Mouse (Mus musculus): ENCODE data around the gene Serpina6. TPM values are rescaled to one million over a fixed set of nuclear protein-coding genes. Genes with fewer than 3 reads are reported as not detected.
"Not testable (repeated sequence)": the region's sequence is repeated elsewhere in the genome, so short reads cannot be mapped to it uniquely, and the experiment has no call there.

The Serpina6 gene
- polyA plus RNA-seq, 1 experiment from 2014 or later = 0.63 TPM

DNA sequence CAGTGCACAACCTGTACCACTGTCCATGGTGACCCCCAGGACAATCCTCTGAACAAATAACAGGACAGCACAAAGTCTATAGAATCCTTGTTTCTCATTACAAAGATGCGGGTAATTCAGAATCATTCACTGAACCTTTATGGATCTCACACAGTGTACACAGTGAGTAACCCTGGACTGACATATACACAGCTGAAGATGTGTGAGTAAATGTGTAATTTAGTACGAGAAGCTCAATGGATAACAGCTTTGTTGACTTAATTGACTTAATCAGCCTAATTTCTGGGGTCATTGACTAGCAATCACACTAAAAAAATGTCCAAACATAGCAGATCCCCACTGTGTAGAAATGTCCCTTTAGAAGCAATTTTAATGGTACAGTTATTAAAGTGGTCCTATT is 24.2 kb upstream of the Serpina6 start:
- 77% methylated on average over 2 of the region's 2 CpGs for WGBS
- H3K27me3 ChIP-seq = no peaks in the 10 kb centered on the region
- no peaks in the 10 kb centered on the region for H3K36me3 ChIP-seq
- no peak overlapping the region for H3K9ac ChIP-seq (replicated peaks)
- H3K4me3 ChIP-seq (replicated peaks) = no peak overlapping the region
- no peak overlapping the region for H3K4me2 ChIP-seq
- no peaks in the 10 kb centered on the region for H3K4me1 ChIP-seq (replicated peaks)
- no peaks in the 10 kb centered on the region for H3K9me3 ChIP-seq
- no peak overlapping the region for H3K27ac ChIP-seq
- ATAC-seq (ENCODE audit: insufficient number of reproducible peaks, insufficient read depth, low FRiP score, low TSS enrichment, low read depth) = no peak

DNA sequence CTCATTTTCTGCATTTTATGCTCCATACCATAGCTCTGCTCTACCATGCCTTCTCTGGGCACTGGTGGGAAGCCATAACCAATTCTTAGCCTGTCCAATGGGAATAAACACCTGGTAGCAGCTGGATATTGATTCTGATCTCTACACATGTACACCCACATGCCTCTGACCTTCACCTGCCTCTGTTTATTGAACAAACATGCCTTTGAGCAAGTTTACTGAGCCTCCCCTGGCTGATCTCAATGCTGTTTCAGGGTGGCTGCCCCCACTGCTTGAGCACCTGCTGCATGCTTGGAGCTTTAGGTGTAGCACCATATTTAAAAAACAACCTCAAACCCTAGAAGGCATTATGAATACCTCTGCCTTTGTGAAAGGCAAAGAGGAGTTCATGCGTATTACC is 22.8 kb upstream of the Serpina6 start:
- H3K36me3 ChIP-seq; H3K4me1 ChIP-seq (replicated peaks); H3K9me3 ChIP-seq; H3K27me3 ChIP-seq; H3K4me2 ChIP-seq; H3K27ac ChIP-seq; H3K4me3 ChIP-seq (replicated peaks); ATAC-seq (ENCODE audit: insufficient number of reproducible peaks, insufficient read depth, low FRiP score, low TSS enrichment, low read depth); H3K9ac ChIP-seq (replicated peaks): not testable (repeated sequence)
- 93% methylated on average over 1 of the region's 1 CpGs for WGBS

DNA sequence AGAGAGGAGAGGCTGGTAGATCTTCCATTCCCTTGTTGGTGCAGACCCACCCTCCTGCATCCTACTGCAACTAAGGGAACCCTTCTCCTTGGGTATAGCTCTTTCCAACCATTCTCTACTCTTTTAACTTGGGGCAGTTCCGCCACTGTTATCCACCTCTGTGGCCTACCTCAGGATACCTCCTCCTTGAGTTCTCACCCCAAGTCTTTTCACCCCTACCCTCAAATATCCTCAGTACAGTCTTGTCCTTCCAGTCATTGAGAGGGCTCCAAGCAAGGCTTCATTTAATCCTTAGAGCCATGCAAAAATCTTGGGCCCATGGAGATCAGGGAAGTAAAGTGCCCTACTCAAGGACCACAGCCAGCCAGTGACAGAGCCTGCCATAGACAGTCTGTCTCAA is 19.0 kb upstream of the Serpina6 start, which contains the start of gene Serpina16:
Serpina16 (minus strand) TSS at position 101 of the 400 bp plus-strand sequence.
- WGBS = 100% methylated on average over 1 of the region's 1 CpGs
- H3K4me2 ChIP-seq = no peak within 1 kb of the TSS
- H3K36me3 ChIP-seq = no peaks in the 10 kb centered on the region
- no peak within 1 kb of the TSS for H3K4me3 ChIP-seq (replicated peaks)
- no peaks in the 10 kb centered on the region for H3K4me1 ChIP-seq (replicated peaks)
- H3K9me3 ChIP-seq = no peaks in the 10 kb centered on the region
- H3K9ac ChIP-seq (replicated peaks) = no peak within 1 kb of the TSS
- no peaks in the 10 kb centered on the region for H3K27me3 ChIP-seq
- no peak for ATAC-seq (ENCODE audit: insufficient number of reproducible peaks, insufficient read depth, low FRiP score, low TSS enrichment, low read depth)
- no peak within 1 kb of the TSS for H3K27ac ChIP-seq

DNA sequence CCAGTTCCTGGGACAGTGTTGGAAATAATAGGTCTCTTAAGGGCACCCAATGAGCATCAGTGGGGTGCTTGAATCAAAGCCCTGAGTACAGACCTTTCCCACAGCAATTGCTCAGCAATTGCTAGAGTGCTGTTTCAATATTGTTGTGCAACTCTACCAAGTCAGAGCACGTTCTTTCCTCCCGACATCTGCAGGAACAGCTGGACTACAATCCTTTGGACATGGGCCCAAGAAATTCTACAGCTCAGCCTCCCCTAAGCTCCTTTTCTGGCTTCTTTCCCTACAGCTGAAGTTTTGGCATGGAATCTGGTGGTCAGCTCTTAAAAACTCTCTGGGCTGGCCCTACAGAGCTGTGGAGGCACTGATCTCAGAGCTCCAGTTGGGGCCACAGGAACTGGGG is 16.2 kb upstream of the Serpina6 start:
- no peak overlapping the region for H3K4me3 ChIP-seq (replicated peaks)
- no peaks in the 10 kb centered on the region for H3K9me3 ChIP-seq
- H3K27ac ChIP-seq = no peak overlapping the region
- no peak overlapping the region for H3K4me2 ChIP-seq
- 79% methylated on average over 2 of the region's 2 CpGs for WGBS
- H3K9ac ChIP-seq (replicated peaks) = no peak overlapping the region
- ATAC-seq (ENCODE audit: insufficient number of reproducible peaks, insufficient read depth, low FRiP score, low TSS enrichment, low read depth) = no peak
- no peaks in the 10 kb centered on the region for H3K4me1 ChIP-seq (replicated peaks)
- H3K36me3 ChIP-seq = no peaks in the 10 kb centered on the region
- H3K27me3 ChIP-seq = no peaks in the 10 kb centered on the region

DNA sequence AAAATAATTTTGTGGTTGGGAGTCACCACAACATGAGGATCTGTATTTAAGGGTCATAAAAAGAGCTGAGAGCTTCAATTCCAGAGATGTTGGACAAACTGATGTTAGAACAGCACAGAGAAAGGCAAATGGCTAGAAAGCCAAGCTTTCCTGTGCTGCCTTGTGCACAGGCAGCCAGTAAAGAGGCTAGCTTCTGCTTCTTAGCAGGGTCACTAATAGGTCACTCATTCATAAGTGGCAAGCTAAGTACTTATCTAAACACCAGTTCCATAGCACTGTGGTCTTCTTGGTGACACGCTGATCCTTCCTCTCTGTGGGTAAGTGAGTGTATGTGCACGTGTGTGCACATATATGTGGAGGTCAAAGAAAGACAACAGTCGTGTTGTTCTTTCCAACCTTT is 14.5 kb upstream of the Serpina6 start:
- no peak overlapping the region for H3K4me2 ChIP-seq
- no peak overlapping the region for H3K27ac ChIP-seq
- H3K9me3 ChIP-seq = no peaks in the 10 kb centered on the region
- WGBS = 86% methylated on average over 3 of the region's 3 CpGs
- no peak for ATAC-seq (ENCODE audit: insufficient number of reproducible peaks, insufficient read depth, low FRiP score, low TSS enrichment, low read depth)
- no peak overlapping the region for H3K4me3 ChIP-seq (replicated peaks)
- no peaks in the 10 kb centered on the region for H3K36me3 ChIP-seq
- no peak overlapping the region for H3K9ac ChIP-seq (replicated peaks)
- no peaks in the 10 kb centered on the region for H3K4me1 ChIP-seq (replicated peaks)
- no peaks in the 10 kb centered on the region for H3K27me3 ChIP-seq

DNA sequence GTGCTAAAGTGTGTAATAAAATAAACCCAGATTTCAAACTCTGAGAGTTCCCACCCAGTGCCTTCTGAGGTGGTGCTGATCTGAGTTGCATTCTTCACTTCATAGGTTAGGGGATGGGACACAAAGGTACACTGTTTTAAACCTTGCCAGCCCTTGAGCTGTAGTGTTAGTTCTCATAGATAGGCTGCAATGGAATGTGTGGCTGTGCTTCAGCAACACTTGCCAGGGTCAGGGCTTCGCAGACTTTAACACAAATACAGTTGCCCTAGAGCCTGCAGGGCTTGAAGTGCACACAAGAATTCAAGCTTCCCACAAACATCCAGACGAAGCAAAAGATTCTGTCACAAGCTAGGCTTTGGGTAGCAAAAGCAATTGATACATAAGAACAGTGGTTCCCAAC is 14.0 kb upstream of the Serpina6 start:
- no peaks in the 10 kb centered on the region for H3K27me3 ChIP-seq
- ATAC-seq (ENCODE audit: insufficient number of reproducible peaks, insufficient read depth, low FRiP score, low TSS enrichment, low read depth) = no peak
- H3K4me1 ChIP-seq (replicated peaks) = no peaks in the 10 kb centered on the region
- WGBS = 72% methylated on average over 2 of the region's 2 CpGs
- no peaks in the 10 kb centered on the region for H3K9me3 ChIP-seq
- no peaks in the 10 kb centered on the region for H3K36me3 ChIP-seq
- no peak overlapping the region for H3K4me3 ChIP-seq (replicated peaks)
- H3K4me2 ChIP-seq = no peak overlapping the region
- H3K9ac ChIP-seq (replicated peaks) = no peak overlapping the region
- no peak overlapping the region for H3K27ac ChIP-seq

DNA sequence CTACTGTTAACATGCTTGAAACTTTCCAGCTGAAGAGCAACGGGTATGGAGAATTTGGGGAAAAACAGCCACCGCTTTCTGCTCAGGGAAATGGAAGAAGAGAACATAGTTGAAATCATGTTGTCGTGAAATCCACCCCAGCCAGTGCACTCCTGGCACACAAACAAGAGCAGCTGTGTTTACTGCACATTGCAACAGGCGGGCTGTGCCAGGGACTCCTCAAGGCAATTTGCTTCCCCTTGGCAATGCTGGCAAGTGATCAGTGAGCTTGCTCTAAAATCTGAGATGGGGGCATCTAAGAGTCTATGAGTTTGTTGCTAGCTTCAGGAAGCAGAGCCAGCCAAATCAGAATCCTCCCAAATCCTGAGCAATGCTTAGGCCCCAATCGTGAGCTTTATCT is 13.3 kb upstream of the Serpina6 start:
- H3K27ac ChIP-seq = no peak overlapping the region
- no peak for ATAC-seq (ENCODE audit: insufficient number of reproducible peaks, insufficient read depth, low FRiP score, low TSS enrichment, low read depth)
- no peak overlapping the region for H3K4me3 ChIP-seq (replicated peaks)
- no peaks in the 10 kb centered on the region for H3K36me3 ChIP-seq
- no peaks in the 10 kb centered on the region for H3K4me1 ChIP-seq (replicated peaks)
- no peaks in the 10 kb centered on the region for H3K9me3 ChIP-seq
- H3K4me2 ChIP-seq = no peak overlapping the region
- no peaks in the 10 kb centered on the region for H3K27me3 ChIP-seq
- no peak overlapping the region for H3K9ac ChIP-seq (replicated peaks)
- WGBS = 91% methylated on average over 5 of the region's 5 CpGs

DNA sequence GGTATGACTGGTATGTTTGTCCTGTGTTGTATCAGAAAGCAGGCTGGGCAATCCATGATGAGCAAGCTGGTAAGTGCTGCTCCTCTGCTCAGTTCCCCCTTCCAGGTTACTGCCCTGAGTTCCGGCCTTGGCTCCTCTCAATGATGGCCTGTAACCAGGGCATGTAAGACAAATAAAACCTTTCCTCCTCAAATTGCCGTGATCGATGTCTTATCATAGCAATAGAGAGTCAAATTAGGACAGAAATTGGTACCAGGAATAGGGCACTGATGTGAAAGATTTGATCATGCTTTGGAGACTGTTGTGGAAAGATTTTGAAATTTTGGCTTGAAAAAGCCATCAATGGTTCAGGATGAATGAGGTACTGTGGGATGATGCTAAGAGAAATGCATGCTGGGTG is 8.3 kb upstream of the Serpina6 start:
- Histone ChIP-seq H3K9ac (replicated peaks) (no peak overlapping the region), H3K36me3 (no peaks in the 10 kb centered on the region), H3K9me3 (no peaks in the 10 kb centered on the region), H3K27ac (no peak overlapping the region), H3K27me3 (no peaks in the 10 kb centered on the region), H3K4me2 (no peak overlapping the region), H3K4me3 (replicated peaks) (no peak overlapping the region), H3K4me1 (replicated peaks) (no peaks in the 10 kb centered on the region)
- WGBS = 84% methylated on average over 3 of the region's 3 CpGs
- no peak for ATAC-seq (ENCODE audit: insufficient number of reproducible peaks, insufficient read depth, low FRiP score, low TSS enrichment, low read depth)

DNA sequence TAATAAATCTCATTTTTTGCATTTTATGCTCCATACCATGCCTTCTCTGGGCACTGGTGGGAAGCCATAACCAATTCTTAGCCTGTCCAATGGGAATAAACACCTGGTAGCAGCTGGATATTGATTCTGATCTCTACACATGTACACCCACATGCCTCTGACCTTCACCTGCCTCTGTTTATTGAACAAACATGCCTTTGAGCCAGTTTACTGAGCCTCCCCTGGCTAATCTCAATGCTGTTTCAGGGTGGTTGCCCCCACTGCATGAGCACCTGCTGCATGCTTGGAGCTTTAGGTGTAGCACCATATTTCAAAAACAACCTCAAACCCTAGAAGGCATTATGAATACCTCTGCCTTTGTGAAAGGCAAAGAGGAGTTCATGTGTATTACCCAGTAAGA is 5.0 kb upstream of the Serpina6 start:
- not testable (repeated sequence) for ATAC-seq (ENCODE audit: insufficient number of reproducible peaks, insufficient read depth, low FRiP score, low TSS enrichment, low read depth); H3K27ac ChIP-seq; H3K9ac ChIP-seq (replicated peaks)

DNA sequence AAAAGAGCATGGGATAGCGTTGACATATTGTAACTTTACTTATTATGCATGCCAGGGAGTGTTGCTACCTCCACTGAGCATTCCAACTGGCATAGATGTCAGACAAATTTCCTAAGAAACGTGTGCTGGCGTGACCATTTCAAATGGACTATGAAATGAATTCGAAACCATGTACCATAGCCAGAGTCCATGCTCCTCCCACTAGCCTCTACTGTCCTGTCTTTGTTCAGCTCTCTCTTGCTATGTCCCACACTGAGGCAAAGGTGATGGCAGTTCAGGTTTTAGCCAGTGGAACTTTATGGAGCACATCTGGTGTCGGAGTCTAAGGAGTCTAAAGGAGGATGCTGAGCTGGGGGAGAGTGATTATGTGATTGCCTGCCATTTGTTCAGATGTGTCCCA is 3.1 kb upstream of the Serpina6 start:
- no peak for ATAC-seq (ENCODE audit: insufficient number of reproducible peaks, insufficient read depth, low FRiP score, low TSS enrichment, low read depth)

More for the DNA sequence above, 5.0 kb upstream of the Serpina6 start:
- not testable (repeated sequence) for H3K36me3 ChIP-seq; H3K9me3 ChIP-seq; H3K4me1 ChIP-seq (replicated peaks); H3K27me3 ChIP-seq; H3K4me3 ChIP-seq (replicated peaks); H3K4me2 ChIP-seq

DNA sequence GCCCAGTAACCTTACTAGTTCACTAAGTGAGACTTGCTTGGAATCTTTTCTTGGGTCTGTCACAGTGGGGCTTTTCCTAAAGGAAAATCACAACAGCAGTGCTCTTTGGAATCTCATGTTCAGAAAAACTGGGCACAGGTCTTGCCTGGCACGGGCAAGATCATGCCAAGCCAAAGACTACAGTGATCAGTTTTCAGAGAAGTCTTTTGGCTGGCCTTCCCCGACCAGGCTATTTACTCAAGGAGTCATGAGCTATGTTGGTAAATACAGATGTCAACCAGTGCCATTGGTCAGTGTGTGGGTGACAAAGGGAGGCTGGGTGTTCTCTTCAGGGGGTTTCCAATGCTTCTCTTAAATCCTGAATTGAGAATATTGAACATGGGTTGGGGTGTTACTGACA is 2.2 kb upstream of the Serpina6 start:
- H3K27ac ChIP-seq = no peak overlapping the region
- 82% methylated on average over 2 of the region's 2 CpGs for WGBS
- no peaks in the 10 kb centered on the region for H3K27me3 ChIP-seq
- ATAC-seq (ENCODE audit: insufficient number of reproducible peaks, insufficient read depth, low FRiP score, low TSS enrichment, low read depth) = no peak
- H3K4me2 ChIP-seq = no peak overlapping the region
- no peaks in the 10 kb centered on the region for H3K4me1 ChIP-seq (replicated peaks)
- H3K36me3 ChIP-seq = no peaks in the 10 kb centered on the region
- no peak overlapping the region for H3K4me3 ChIP-seq (replicated peaks)
- no peaks in the 10 kb centered on the region for H3K9me3 ChIP-seq
- H3K9ac ChIP-seq (replicated peaks) = no peak overlapping the region

More for the DNA sequence above, 3.1 kb upstream of the Serpina6 start:
- Histone ChIP-seq H3K4me2 (no peak overlapping the region), H3K27me3 (no peaks in the 10 kb centered on the region), H3K9me3 (no peaks in the 10 kb centered on the region), H3K36me3 (no peaks in the 10 kb centered on the region), H3K9ac (replicated peaks) (no peak overlapping the region), H3K4me1 (replicated peaks) (no peaks in the 10 kb centered on the region), H3K4me3 (replicated peaks) (no peak overlapping the region), H3K27ac (no peak overlapping the region)
- WGBS = 78% methylated on average over 5 of the region's 5 CpGs

DNA sequence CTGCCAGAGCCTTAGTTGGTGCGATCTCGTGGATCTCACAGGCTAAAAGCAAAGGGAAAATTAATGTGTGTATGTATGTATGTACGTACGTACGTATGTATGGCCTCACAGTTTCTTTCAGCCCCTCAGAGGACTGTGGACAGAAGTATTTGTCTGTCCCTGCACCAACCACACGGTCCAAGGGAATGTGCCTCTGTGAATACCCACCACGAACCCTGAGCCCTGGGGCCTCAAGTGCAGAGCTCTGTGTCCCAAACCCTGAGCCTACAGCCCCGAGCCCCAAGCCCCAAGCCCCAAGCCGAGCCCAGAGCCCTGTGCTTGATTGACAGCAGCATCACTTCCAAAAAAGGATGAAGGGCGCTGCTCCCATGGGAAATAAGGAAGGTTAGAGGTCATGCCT is 979 bp upstream of the Serpina6 start:
- Histone ChIP-seq H3K4me1 (replicated peaks) (no peaks in the 10 kb centered on the region), H3K27ac (no peak overlapping the region), H3K27me3 (no peaks in the 10 kb centered on the region), H3K9ac (replicated peaks) (no peak overlapping the region), H3K36me3 (no peaks in the 10 kb centered on the region), H3K4me2 (no peak overlapping the region), H3K9me3 (no peaks in the 10 kb centered on the region), H3K4me3 (replicated peaks) (no peak overlapping the region)
- WGBS = 87% methylated on average over 10 of the region's 10 CpGs
- no peak for ATAC-seq (ENCODE audit: insufficient number of reproducible peaks, insufficient read depth, low FRiP score, low TSS enrichment, low read depth)

Measured in limb, embryonic 12.5 days (tissue).